Mouse (Mus musculus) R1 (cell line): Measurements from ENCODE around the gene Mfsd13b.
A peak's percentile ranks its signal among the peaks of the same experiment; 100 is the strongest.
"Not testable (repeated sequence)": the region's sequence is repeated elsewhere in the genome, so short reads cannot be mapped to it uniquely, and the experiment has no call there.

Source experiments
- DNase-seq: peaks from one replicate; pipeline ENCODE4 v3.0.0-alpha.2; 2018; ENCODE audit warnings: low read depth, low spot score

Gene Mfsd13b

GRCm38 (mm10) chr7:120982968-120983367 lies 659 bp downstream of the Mfsd13b start:
- no peak for DNase-seq

- no peak for DNase-seq
Observed at GRCm38 (mm10) chr7:120991191-120991590, 8.9 kb downstream of the Mfsd13b start.

- DNase-seq, result no peak
Observed at GRCm38 (mm10) chr7:120999021-120999530, 16.8 kb downstream of the Mfsd13b start.

GRCm38 (mm10) chr7:121000065-121000822 lies 17.9 kb downstream of the Mfsd13b start:
- no peak for DNase-seq

GRCm38 (mm10) chr7:121001879-121002278 lies 19.6 kb downstream of the Mfsd13b start:
- DNase-seq, result no peak

- DNase-seq, result no peak
Observed at GRCm38 (mm10) chr7:121002407-121002928, 20.2 kb downstream of the Mfsd13b start.

- no peak for DNase-seq
Observed at GRCm38 (mm10) chr7:121003793-121004418, 21.6 kb downstream of the Mfsd13b start.

- DNase-seq, result no peak
Observed at GRCm38 (mm10) chr7:121011794-121012689, 29.7 kb downstream of the Mfsd13b start.

- DNase-seq, result no peak
Observed at GRCm38 (mm10) chr7:121014486-121014885, 32.2 kb downstream of the Mfsd13b start.

- DNase-seq, result no peak
Observed at GRCm38 (mm10) chr7:121018778-121019177, 36.5 kb downstream of the Mfsd13b start.

GRCm38 (mm10) chr7:121020277-121020676 lies 38.0 kb downstream of the Mfsd13b start:
- peak; percentile 45 for DNase-seq

GRCm38 (mm10) chr7:121025221-121026008 lies 43.1 kb downstream of the Mfsd13b start:
- no peak for DNase-seq

- no peak for DNase-seq
Observed at GRCm38 (mm10) chr7:121026300-121026699, 44.0 kb downstream of the Mfsd13b start.

GRCm38 (mm10) chr7:121029947-121030346 lies 47.6 kb downstream of the Mfsd13b start:
- not testable (repeated sequence) for DNase-seq

GRCm38 (mm10) chr7:121033856-121034652 lies 51.7 kb downstream of the Mfsd13b start, which contains the start of gene Mettl9:
TSS of gene Mettl9 (plus strand) at chr7:121034445.
- DNase-seq, result peak; percentile 96

- DNase-seq, result no peak
Observed at GRCm38 (mm10) chr7:121034701-121035141, 52.4 kb downstream of the Mfsd13b start.

GRCm38 (mm10) chr7:121035161-121035721 lies 52.9 kb downstream of the Mfsd13b start:
- DNase-seq, result peak; percentile 51

- DNase-seq, result no peak
Observed at GRCm38 (mm10) chr7:121040595-121040994, 58.3 kb downstream of the Mfsd13b start.

GRCm38 (mm10) chr7:121041989-121042388 lies 59.7 kb downstream of the Mfsd13b start:
- DNase-seq, result no peak
